Mouse (Mus musculus): ENCODE results near the gene Rap2b. TPM values are rescaled to one million over a fixed set of nuclear protein-coding genes. Genes with fewer than 3 reads are reported as not detected.

Gene Rap2b
- polyA plus RNA-seq, 1 experiment from 2014 or later: 14.5 TPM

- no peak for DNase-seq (ENCODE audit: low spot score)
Observed at GRCm38 (mm10) chr3:61376001-61376400, 14.6 kb downstream of the Rap2b start.

DNA sequence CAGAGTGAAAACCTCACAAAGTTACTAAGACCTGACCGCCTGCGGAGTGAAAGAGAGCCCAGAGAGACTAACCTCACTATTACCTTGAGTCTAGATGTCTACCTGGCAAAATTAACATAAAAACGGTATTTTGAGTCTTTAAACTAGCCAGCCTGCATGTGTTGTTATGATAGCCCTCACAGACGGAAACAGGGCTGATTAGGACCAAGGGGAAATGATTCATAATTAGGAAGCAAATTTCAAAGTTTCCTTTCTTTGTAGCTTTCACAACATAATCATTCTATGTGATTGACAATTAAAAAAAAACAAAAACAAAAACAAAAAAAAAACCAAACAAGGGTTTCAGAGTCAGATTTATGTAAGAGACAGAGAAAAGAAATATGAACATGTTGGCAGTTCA lies 24.9 kb downstream of the Rap2b start:
- no peak for DNase-seq (ENCODE audit: low spot score)

DNA sequence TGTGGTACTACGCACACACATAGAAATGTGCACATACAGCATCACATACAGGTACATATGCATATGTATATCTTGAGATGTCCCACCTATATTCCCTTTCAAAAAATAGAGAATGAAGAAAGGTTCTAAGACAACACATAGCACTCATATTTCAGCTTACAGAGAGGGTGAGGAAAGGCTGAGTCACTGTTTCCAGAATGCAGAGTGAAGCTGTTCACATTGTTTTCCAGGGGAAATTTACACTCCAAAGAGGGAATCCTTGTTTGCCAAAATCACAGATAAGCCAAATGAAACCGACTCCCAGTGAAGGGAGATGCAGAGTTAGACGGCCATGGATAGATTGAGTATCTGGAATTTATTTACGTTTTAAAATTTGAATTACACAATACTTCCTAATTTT lies 30.1 kb downstream of the Rap2b start:
- no peak for DNase-seq (ENCODE audit: low spot score)

GRCm38 (mm10) chr3:61392881-61393280 lies 31.4 kb downstream of the Rap2b start:
- no peak for DNase-seq (ENCODE audit: low spot score)

DNA sequence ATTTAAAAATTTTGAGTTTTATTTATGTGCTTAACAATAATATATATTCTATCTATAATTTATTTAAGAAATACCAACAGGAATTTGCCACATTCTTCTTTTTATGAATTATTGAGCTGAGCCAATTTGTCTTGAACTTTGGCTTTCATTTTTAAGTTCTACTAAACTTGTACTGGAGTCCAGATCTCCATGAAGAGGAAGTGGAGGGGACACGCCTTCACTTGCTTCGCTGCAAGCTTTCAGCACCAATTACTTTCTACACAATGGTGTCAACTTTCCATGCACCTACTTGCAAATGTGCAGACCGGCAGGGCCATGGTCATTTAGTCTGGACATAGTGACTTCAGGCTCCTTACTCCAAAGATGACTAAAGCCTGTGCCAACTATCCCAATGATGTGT lies 32.1 kb downstream of the Rap2b start:
- no peak for DNase-seq (ENCODE audit: low spot score)

- no peak for DNase-seq (ENCODE audit: low spot score)
Observed at GRCm38 (mm10) chr3:61395382-61395781, 33.9 kb downstream of the Rap2b start.

- DNase-seq (ENCODE audit: low spot score): no peak
Observed at GRCm38 (mm10) chr3:61396728-61397127, 35.3 kb downstream of the Rap2b start.

DNA sequence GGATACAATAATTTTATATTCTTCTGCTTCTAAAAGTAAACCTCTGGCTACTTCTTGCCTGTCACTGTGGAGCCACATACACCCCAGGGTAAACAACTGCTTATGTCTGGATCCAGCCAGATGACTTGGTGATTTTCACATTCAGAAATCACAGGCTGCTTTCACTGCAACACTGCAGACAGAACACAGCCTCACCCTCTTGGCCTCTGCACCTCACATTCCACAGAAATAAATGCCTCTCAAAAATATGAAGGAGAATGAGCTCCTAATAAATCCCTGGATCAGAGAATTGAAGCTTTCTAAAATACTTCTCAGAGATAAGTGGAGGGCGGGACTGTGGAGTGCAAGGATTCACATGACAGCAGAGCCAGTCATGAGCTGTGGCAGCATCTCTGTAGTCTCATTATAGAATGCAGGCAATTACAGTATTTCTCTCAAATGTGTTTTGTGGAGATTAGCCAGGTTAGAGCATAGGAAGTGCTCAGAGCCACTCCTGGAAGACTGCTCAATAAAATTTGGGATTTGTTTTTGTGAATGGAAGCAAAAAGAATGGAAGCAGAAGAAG lies 39.5 kb downstream of the Rap2b start:
- no peak for DNase-seq (ENCODE audit: low spot score)

- DNase-seq (ENCODE audit: low spot score): no peak
Observed at GRCm38 (mm10) chr3:61406921-61407320, 45.5 kb downstream of the Rap2b start.

- DNase-seq (ENCODE audit: low spot score): peak; percentile 9
Observed at GRCm38 (mm10) chr3:61409683-61410082, 48.2 kb downstream of the Rap2b start.

DNA sequence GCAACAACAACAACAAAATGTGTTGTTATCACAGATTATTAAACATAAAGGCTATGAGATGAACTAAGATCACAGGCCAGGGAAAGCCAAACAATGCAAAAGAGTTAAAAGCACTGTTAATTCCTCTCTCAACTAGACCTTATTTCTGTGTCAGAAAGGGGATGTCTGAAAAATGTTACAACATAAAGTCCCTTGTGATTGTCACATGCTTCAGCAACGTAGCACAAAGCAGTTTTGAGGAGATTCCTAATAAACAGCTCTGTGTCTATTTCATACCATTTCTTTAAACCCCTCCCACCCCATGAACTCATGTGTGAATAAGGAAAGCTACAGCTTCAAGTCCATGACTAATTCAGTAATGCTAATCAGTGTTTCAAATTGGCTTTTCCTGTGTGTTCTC lies 54.4 kb downstream of the Rap2b start:
- DNase-seq (ENCODE audit: low spot score): no peak

Other genes starting within 250 kb of the Rap2b start
- not detected in 2 replicates for gene B430305J03Rik, start 4.3 kb downstream of the Rap2b start, polyA plus RNA-seq (2015; fragmentation: Nextera tagmentation; extraction: Ambion mirVana)

Data from thymus, postnatal 0 days (tissue).